Mouse (Mus musculus): ENCODE results near the gene Armh1. TPM values are rescaled to one million over a fixed set of nuclear protein-coding genes. Genes with fewer than 3 reads are reported as not detected.
A peak's percentile ranks its signal among the peaks of the same experiment; 100 is the strongest.

Gene Armh1
- total RNA-seq, 2 experiments from 2014 or later, result 0.63 TPM; not detected in 1

DNA sequence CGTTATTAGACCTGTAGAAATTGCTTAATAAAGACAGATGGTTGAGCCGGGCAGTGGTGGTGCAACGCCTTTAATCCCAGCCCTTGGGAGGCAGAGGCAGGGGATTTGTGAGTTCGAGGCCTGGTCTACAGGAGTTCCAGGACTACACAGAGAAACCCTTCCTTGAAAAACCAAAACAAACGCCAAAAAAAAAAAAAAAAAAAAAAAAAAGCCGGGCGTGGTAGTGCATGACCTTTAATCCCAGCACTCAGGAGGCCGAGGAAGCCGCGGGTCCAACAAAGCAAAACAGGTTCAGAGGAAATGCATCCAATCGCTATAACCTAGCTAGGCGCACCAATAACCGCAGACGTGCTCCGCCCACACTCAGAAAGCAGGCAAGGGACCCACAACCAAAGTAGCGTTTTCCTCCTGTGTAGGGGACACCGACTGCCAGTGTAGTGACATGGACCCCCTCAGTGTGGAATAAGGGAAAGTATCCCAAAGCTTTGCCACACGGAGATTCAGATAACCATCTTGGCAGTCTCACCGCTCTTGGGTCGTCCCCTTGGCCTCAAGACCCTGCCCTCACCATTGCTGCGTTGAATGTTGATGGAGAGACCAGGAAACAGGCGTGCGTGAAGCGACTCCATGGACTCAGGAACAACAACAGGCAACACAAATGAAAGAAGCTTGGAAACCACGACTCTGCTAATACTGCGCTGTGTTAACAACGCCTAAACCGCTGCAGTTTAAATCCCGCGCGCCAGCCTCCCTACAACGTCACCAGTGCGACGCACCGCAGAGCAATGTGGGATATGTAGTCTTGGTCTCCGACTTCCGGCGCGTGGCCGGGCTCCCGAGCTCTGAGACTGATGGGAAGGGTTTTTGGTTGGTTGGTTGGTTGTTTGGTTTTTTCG, 69.8 kb downstream of the Armh1 start, which contains the start of gene Kif2c:
Gene Kif2c, minus strand, starts transcription at position 777 of the 896 bp plus-strand sequence.
- DNase-seq (ENCODE audit: extremely low spot score in 1 of 2, low spot score in 2 of 2), result peak; percentile 89 to 94
- peak; percentile 5; the same call in 1 of the 2 replicates for TF ChIP-seq CTCF (IDR thresholded peaks at IDR 0.05)
- Histone ChIP-seq H3K4me3 (peak within 1 kb of the TSS; percentile 55), H3K27ac (peak within 1 kb of the TSS; percentile 87)
- intact Hi-C loops (cut with DNase I), result loop anchor here (2.0 kb wide), 1 partner anchor 25 kb away; the partner anchor contains the start of gene Rps8

DNA sequence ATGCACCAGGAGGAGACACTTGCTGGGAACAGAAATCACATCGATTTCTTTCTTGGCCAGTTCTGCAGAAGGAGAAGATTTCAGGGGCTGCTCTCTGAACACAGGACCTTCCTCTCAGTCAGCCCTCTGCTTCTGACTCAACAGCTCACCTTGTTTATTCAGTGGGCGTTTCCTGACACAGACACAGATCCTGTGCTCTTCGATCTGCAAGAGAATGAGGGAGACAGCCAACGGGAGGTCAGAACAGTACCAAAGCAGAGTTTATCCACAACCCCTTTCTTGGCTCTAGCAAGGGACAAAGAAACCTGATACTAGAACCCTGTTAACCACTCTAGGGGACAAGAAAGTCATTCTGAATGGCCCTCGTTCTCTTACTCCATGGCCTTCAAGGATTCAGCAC, 82.0 kb downstream of the Armh1 start:
- DNase-seq (ENCODE audit: extremely low spot score in 1 of 2, low spot score in 2 of 2), result no peak
- TF ChIP-seq CTCF (IDR thresholded peaks at IDR 0.05), result no peak
- Histone ChIP-seq H3K27ac (no peak overlapping the region), H3K4me3 (no peak overlapping the region)
- intact Hi-C loops (cut with DNase I), result no loop called here

Other genes starting within 250 kb of the Armh1 start
- gene Eif2b3, start 232.7 kb downstream of the Armh1 start, total RNA-seq (2021), result 10 to 100 TPM; 14.8 to 21.3 TPM
- gene Ptch2, start 156.1 kb downstream of the Armh1 start, total RNA-seq (2021), result 1 to 10 TPM; 1.7 to 3.5 TPM
- gene Btbd19, start 126.4 kb downstream of the Armh1 start, total RNA-seq (2021), result 10 to 100 TPM; 11.5 to 13.2 TPM
- gene Tctex1d4, start 125.3 kb downstream of the Armh1 start, total RNA-seq (2021), result not detected
- 10 to 100 TPM; 13.7 to 19.6 TPM for gene Plk3, start 118.2 kb downstream of the Armh1 start, total RNA-seq (2021)
- 100 to 1,000 TPM; 512 to 526 TPM for gene Rps8, start 95.9 kb downstream of the Armh1 start, total RNA-seq (2021)
- gene Kif2c, start 69.5 kb downstream of the Armh1 start, total RNA-seq (2021), result not detected
- 1 to 10 TPM; 5.0 to 5.4 TPM for gene Tmem53, start 174 bp downstream of the Armh1 start, total RNA-seq (2021)
- gene Rnf220, start 244.9 kb upstream of the Armh1 start, total RNA-seq (2021), result 100 to 1,000 TPM; 192 to 199 TPM

Measured in left cerebral cortex, adult 2 months (tissue).